Comparison of ENCODE assay signal across 9 mouse cellular contexts in the genomic region with DNA sequence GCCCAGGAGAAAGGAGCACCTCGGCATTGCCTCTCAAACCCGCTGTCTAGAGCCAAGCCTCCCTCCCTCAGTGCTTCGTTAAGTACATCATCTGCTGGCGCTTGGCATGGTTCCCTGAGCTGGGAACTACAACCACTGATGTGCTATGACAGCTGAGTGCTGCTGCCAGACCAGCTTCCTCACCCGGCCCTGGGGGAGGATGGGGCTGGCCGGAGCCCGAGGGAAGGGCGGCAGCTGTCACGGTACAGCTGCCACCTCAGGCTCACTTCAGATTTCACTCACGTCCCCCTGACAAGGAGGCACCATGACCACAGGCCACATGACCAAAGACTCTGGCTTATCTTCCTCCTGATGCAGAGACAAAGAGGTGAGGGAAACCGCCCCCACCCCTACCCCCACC. TPM values are rescaled to one million over a fixed set of nuclear protein-coding genes. Genes with fewer than 3 reads are reported as not detected.
DNase-seq lines count a peak whose midpoint lies in the region; ATAC-seq and TF ChIP-seq lines count a peak whose summit lies in the region.
"Had no signal": no experiment of that assay in that cellular context is flagged by ENCODE, and none has a peak within 500 bp of the region (broad histone marks: within the 10 kb centered on the region; RNA-seq: fewer than 3 reads in every experiment).

No protein-coding gene starts in this region.

- no peak for TF ChIP-seq POLR2A in heart, adult 2 months (IDR thresholded peaks at IDR 0.05; ENCODE audit: insufficient read depth, low read depth, low read length)

- H3K4me3 ChIP-seq in embryonic facial prominence, embryonic 12.5 days: no peak overlapping the region
- no peak overlapping the region for H3K4me3 ChIP-seq in heart, adult 2 months
- H3K4me3 ChIP-seq in midbrain, embryonic 15.5 days: no peak overlapping the region

- H3K9me3 ChIP-seq in embryonic facial prominence, embryonic 12.5 days: no peaks in the 10 kb centered on the region
- no peaks in the 10 kb centered on the region for H3K9me3 ChIP-seq in midbrain, embryonic 15.5 days

- WGBS in embryonic facial prominence, embryonic 12.5 days: 28% methylated on average over 11 of the region's 11 CpGs
- 5% methylated on average over 11 of the region's 11 CpGs for WGBS in heart, adult 2 months
- 15% methylated on average over 11 of the region's 11 CpGs for WGBS in midbrain, embryonic 15.5 days

- no peaks in the 10 kb centered on the region for H3K27me3 ChIP-seq in embryonic facial prominence, embryonic 12.5 days
- H3K27me3 ChIP-seq in heart, adult 2 months (ENCODE audit: control insufficient read depth, insufficient read depth, low read length): no peaks in the 10 kb centered on the region
- no peaks in the 10 kb centered on the region for H3K27me3 ChIP-seq in midbrain, embryonic 15.5 days (replicated peaks)
- H3K27me3 ChIP-seq: Patski had no signal

- no peak overlapping the region for H3K4me2 ChIP-seq in embryonic facial prominence, embryonic 12.5 days (replicated peaks)
- no peak overlapping the region for H3K4me2 ChIP-seq in midbrain, embryonic 15.5 days

- peaks cover 52% of the 10 kb centered on the region for H3K4me1 ChIP-seq in embryonic facial prominence, embryonic 12.5 days
- H3K4me1 ChIP-seq in heart, adult 2 months (ENCODE audit: control insufficient read depth, insufficient read depth, low read length): peaks cover 33% of the 10 kb centered on the region
- H3K4me1 ChIP-seq in midbrain, embryonic 15.5 days: peaks cover 37% of the 10 kb centered on the region

- H3K79me2 ChIP-seq in heart, adult 2 months (replicated peaks; ENCODE audit: control insufficient read depth, insufficient read depth, low read length): no peaks in the 10 kb centered on the region

- no peaks in the 10 kb centered on the region for H3K36me3 ChIP-seq in embryonic facial prominence, embryonic 12.5 days
- H3K36me3 ChIP-seq in heart, adult 2 months (ENCODE audit: control insufficient read depth, insufficient read depth, low read length): no peaks in the 10 kb centered on the region
- H3K36me3 ChIP-seq in midbrain, embryonic 15.5 days (replicated peaks): no peaks in the 10 kb centered on the region

- peak; percentile 57 for DNase-seq in ovary, postnatal 36 days (ENCODE audit: low spot score)
- no peak for DNase-seq in ovary, postnatal 10 days (ENCODE audit: low spot score)
- DNase-seq in heart, adult 2 months: peak; percentile 83 to 91
- peak; percentile 78 for DNase-seq in kidney, adult 11 months
- DNase-seq in left cerebral cortex, postnatal 36 days (ENCODE audit: low spot score in 2 of 2): peak; percentile 81 to 82

- H3K27ac ChIP-seq in embryonic facial prominence, embryonic 12.5 days: no peak overlapping the region
- peak overlapping the region; percentile 83 for H3K27ac ChIP-seq in heart, adult 2 months
- H3K27ac ChIP-seq in midbrain, embryonic 15.5 days: peak overlapping the region; percentile 46; the same call in 1 of the 2 replicates

- intact Hi-C loops in heart, adult 2 months (cut with DNase I): loop anchor here (1.0 kb wide), 1 partner anchor 56 kb away; no protein-coding TSS in a partner anchor
- intact Hi-C loops in left cerebral cortex, postnatal 36 days (cut with DNase I): loop anchor here (5.0 kb wide), 2 partner anchors 34 to 54 kb away; no protein-coding TSS in a partner anchor

- no peak overlapping the region for H3K9ac ChIP-seq in embryonic facial prominence, embryonic 12.5 days
- H3K9ac ChIP-seq in heart, adult 2 months (ENCODE audit: low read depth, low read length): no peak overlapping the region
- H3K9ac ChIP-seq in midbrain, embryonic 15.5 days: no peak overlapping the region

- peak; percentile 84; the same call in 1 of the 2 replicates for TF ChIP-seq EP300 in heart, adult 2 months (IDR thresholded peaks at IDR 0.05; ENCODE audit: insufficient read depth, low read depth, low read length)

- ATAC-seq in embryonic facial prominence, embryonic 12.5 days (ENCODE audit: insufficient number of reproducible peaks, insufficient read depth, low FRiP score, low TSS enrichment): 0 out of 2 replicates have a peak, but pooled peaks have one; percentile 19
- ATAC-seq in midbrain, embryonic 15.5 days (replicated peaks): peak; percentile 67
- ATAC-seq in inflammation-experienced regulatory T-cells, adult 6 months: no peak
- ATAC-seq: Patski had no signal

- no peak for TF ChIP-seq CTCF in heart, adult 2 months (IDR thresholded peaks at IDR 0.05)

RNA-seq across cellular contexts. Expression of a gene that starts 59.1 kb away (rescaled TPM):
- 8.3 and 9.6 TPM in 2 replicates for polyA plus RNA-seq in embryonic facial prominence, embryonic 12.5 days (2016; fragmentation: Nextera tagmentation; extraction: Ambion mirVana)
- 10 to 100 TPM; 27.2 to 43.0 TPM for total RNA-seq in heart, adult 2 months (2021)
- polyA plus RNA-seq in heart, adult 2 months (2012; rRNA removed): 19.2 and 19.4 TPM in 2 replicates
- total RNA-seq in left cerebral cortex, postnatal 36 days (2021): 10 to 100 TPM; 11.5 to 14.5 TPM
- polyA plus RNA-seq in midbrain, embryonic 15.5 days (2015; fragmentation: Nextera tagmentation; extraction: Ambion mirVana): 6.3 and 6.7 TPM in 2 replicates
- polyA plus RNA-seq in inflammation-experienced regulatory T-cells, adult 6 months (2017; shearing (Covaris generic)): under 1 TPM in 1 of 3 experiments, not detected in 2; 0.23 TPM
